ENCODE assay signal across 25 mouse cellular contexts in genomic region chr1:188140221-188140620, GRCm38 (mm10).
DNase-seq lines count a peak whose midpoint lies in the region; ATAC-seq and TF ChIP-seq lines count a peak whose summit lies in the region.
"Had no signal": no experiment of that assay in that cellular context is flagged by ENCODE, and none has a peak within 500 bp of the region (broad histone marks: within the 10 kb centered on the region; RNA-seq: fewer than 3 reads in every experiment).

No protein-coding gene starts in this region.

- H3K27ac ChIP-seq in gastrocnemius, adult 2 months = no peak overlapping the region
- H3K27ac ChIP-seq in liver, adult 2 months (replicated peaks; ENCODE audit: insufficient read depth, low read depth, low read length) = no peak overlapping the region
- H3K27ac ChIP-seq in liver, postnatal 0 days (ENCODE audit: low read depth) = no peak overlapping the region
- H3K27ac ChIP-seq: embryonic facial prominence, embryonic 12.5 days; forebrain, embryonic 10.5 days; forebrain, embryonic 15.5 days; heart, adult 2 months; heart, embryonic 13.5 days; hindbrain, embryonic 15.5 days; limb, embryonic 10.5 days; limb, embryonic 15.5 days; liver, embryonic 14.5 days; midbrain, embryonic 10.5 days; midbrain, embryonic 15.5 days; neural tube, embryonic 15.5 days; stomach, embryonic 15.5 days had no signal

- no peaks in the 10 kb centered on the region for H3K27me3 ChIP-seq in liver, adult 2 months (ENCODE audit: control insufficient read depth, insufficient read depth, low read length)
- H3K27me3 ChIP-seq in liver, postnatal 0 days (ENCODE audit: insufficient read depth, low read length) = no peaks in the 10 kb centered on the region
- H3K27me3 ChIP-seq: embryonic facial prominence, embryonic 12.5 days; forebrain, embryonic 15.5 days; heart, embryonic 13.5 days; hindbrain, embryonic 15.5 days; limb, embryonic 15.5 days; midbrain, embryonic 15.5 days; neural tube, embryonic 15.5 days; stomach, embryonic 15.5 days had no signal

- H3K4me2 ChIP-seq in liver, postnatal 0 days (ENCODE audit: low read depth, low read length) = no peak overlapping the region
- H3K4me2 ChIP-seq: embryonic facial prominence, embryonic 12.5 days; forebrain, embryonic 15.5 days; heart, embryonic 13.5 days; hindbrain, embryonic 15.5 days; limb, embryonic 15.5 days; lung, embryonic 14.5 days; midbrain, embryonic 15.5 days; neural tube, embryonic 15.5 days; stomach, embryonic 15.5 days had no signal

- peak; percentile 19 for DNase-seq in gastrocnemius, adult 2 months
- DNase-seq in gastrocnemius, postnatal 36 days = no peak
- DNase-seq in liver, adult 2 months (ENCODE audit: extremely low read depth, low read depth, low spot score) = peak; percentile 81
- no peak for DNase-seq in liver, postnatal 0 days
- DNase-seq in kidney, postnatal 14 days = peak; percentile 56
- no peak for DNase-seq in retina, postnatal 1 day
- DNase-seq: B cell, adult 2 months; cerebellum, adult 11-12 months; cerebellum, adult 9-11 months; heart, adult 2 months; layer of hippocampus, adult 9-11 months; right cerebral cortex, postnatal 25 days had no signal

- no peak for TF ChIP-seq CTCF in gastrocnemius, adult 2 months (IDR thresholded peaks at IDR 0.05)
- TF ChIP-seq CTCF in liver, adult 2 months (IDR thresholded peaks at IDR 0.05; ENCODE audit: low read depth, low read length) = no peak
- TF ChIP-seq CTCF in liver, postnatal 0 days (IDR thresholded peaks at IDR 0.05; ENCODE audit: low read depth) = no peak

- H3K36me3 ChIP-seq in liver, adult 2 months (ENCODE audit: control insufficient read depth, insufficient read depth, low read length) = no peaks in the 10 kb centered on the region
- no peaks in the 10 kb centered on the region for H3K36me3 ChIP-seq in liver, postnatal 0 days (replicated peaks; ENCODE audit: insufficient read depth, low read length)
- H3K36me3 ChIP-seq: embryonic facial prominence, embryonic 12.5 days; forebrain, embryonic 10.5 days; forebrain, embryonic 15.5 days; heart, embryonic 13.5 days; hindbrain, embryonic 15.5 days; limb, embryonic 10.5 days; limb, embryonic 15.5 days; midbrain, embryonic 10.5 days; midbrain, embryonic 15.5 days; neural tube, embryonic 15.5 days; stomach, embryonic 15.5 days had no signal

- no peak for TF ChIP-seq EP300 in liver, postnatal 0 days (IDR thresholded peaks at IDR 0.05; ENCODE audit: low read depth)

- H3K4me3 ChIP-seq in gastrocnemius, adult 2 months = no peak overlapping the region
- H3K4me3 ChIP-seq in liver, adult 2 months (ENCODE audit: insufficient read depth, low read depth, low read length) = no peak overlapping the region
- no peak overlapping the region for H3K4me3 ChIP-seq in liver, postnatal 0 days (ENCODE audit: low read depth, low read length)
- H3K4me3 ChIP-seq: embryonic facial prominence, embryonic 12.5 days; forebrain, embryonic 10.5 days; forebrain, embryonic 15.5 days; heart, adult 2 months; heart, embryonic 13.5 days; hindbrain, embryonic 15.5 days; limb, embryonic 10.5 days; limb, embryonic 15.5 days; midbrain, embryonic 10.5 days; midbrain, embryonic 15.5 days; neural tube, embryonic 15.5 days; stomach, embryonic 15.5 days had no signal

- H3K4me1 ChIP-seq in liver, adult 2 months (ENCODE audit: control insufficient read depth, insufficient read depth, low read length) = no peaks in the 10 kb centered on the region
- H3K4me1 ChIP-seq in liver, postnatal 0 days (ENCODE audit: insufficient read depth) = no peaks in the 10 kb centered on the region
- H3K4me1 ChIP-seq: embryonic facial prominence, embryonic 12.5 days; midbrain, embryonic 15.5 days; stomach, embryonic 15.5 days had no signal

- 24% methylated on average over 4 of the region's 4 CpGs for WGBS in liver, adult 2 months
- WGBS in liver, postnatal 0 days (ENCODE audit: insufficient replicate concordance) = 69% methylated on average over 4 of the region's 4 CpGs

- H3K9me3 ChIP-seq in liver, postnatal 0 days (ENCODE audit: low read length) = no peaks in the 10 kb centered on the region
- H3K9me3 ChIP-seq: embryonic facial prominence, embryonic 12.5 days; forebrain, embryonic 10.5 days; forebrain, embryonic 15.5 days; heart, embryonic 13.5 days; hindbrain, embryonic 15.5 days; limb, embryonic 10.5 days; limb, embryonic 15.5 days; midbrain, embryonic 10.5 days; midbrain, embryonic 15.5 days; neural tube, embryonic 15.5 days; stomach, embryonic 15.5 days had no signal

- no peak for ATAC-seq in liver, postnatal 0 days
- ATAC-seq: forebrain, embryonic 15.5 days; midbrain, embryonic 15.5 days had no signal

- no peaks in the 10 kb centered on the region for H3K79me2 ChIP-seq in liver, adult 2 months (ENCODE audit: control insufficient read depth, insufficient read depth, low read length)

- intact Hi-C loops in gastrocnemius, adult 2 months (cut with DNase I) = no loop called here
- intact Hi-C loops in gastrocnemius, postnatal 36 days (cut with DNase I) = no loop called here

- no peak for TF ChIP-seq POLR2A in liver, adult 2 months (IDR thresholded peaks at IDR 0.05; ENCODE audit: extremely low read depth, insufficient read depth, low read length)

- no peak overlapping the region for H3K9ac ChIP-seq in liver, adult 2 months (ENCODE audit: low read depth, low read length)
- H3K9ac ChIP-seq in liver, postnatal 0 days (replicated peaks) = no peak overlapping the region
- H3K9ac ChIP-seq: embryonic facial prominence, embryonic 12.5 days; forebrain, embryonic 15.5 days; heart, embryonic 13.5 days; hindbrain, embryonic 15.5 days; limb, embryonic 15.5 days; liver, embryonic 14.5 days; lung, embryonic 14.5 days; midbrain, embryonic 15.5 days; neural tube, embryonic 15.5 days; stomach, embryonic 15.5 days had no signal

Comparison
In these comparisons a context has a peak if more than half of its experiments do, and no peak if none do; other contexts are left out.
1. DNase-seq: peak in gastrocnemius, adult 2 months (single experiment), liver, adult 2 months (single experiment) and kidney, postnatal 14 days (single experiment); none in gastrocnemius, postnatal 36 days (0 of 2), liver, postnatal 0 days (single experiment) and retina, postnatal 1 day (single experiment).